Mouse (Mus musculus) gastrocnemius, postnatal 4 days (tissue): ENCODE data around the gene Fyb2. TPM values are rescaled to one million over a fixed set of nuclear protein-coding genes. Genes with fewer than 3 reads are reported as not detected.

ENCODE experiments used
- DNase-seq, 2 experiments: peaks; one replicate each; pipeline ENCODE4 v3.0.0; 2021 to 2022; ENCODE audit warnings: low spot score in 2 of 2, mixed read lengths in 2 of 2
- total RNA-seq, 2 experiments: library from RNA; stranded (reverse); gene quantifications; 2 replicates each; pipeline ENCODE4 v1.2.3; 2021

Gene Fyb2
- total RNA-seq, 2 experiments from 2014 or later, result 0.13 to 0.22 TPM

DNA sequence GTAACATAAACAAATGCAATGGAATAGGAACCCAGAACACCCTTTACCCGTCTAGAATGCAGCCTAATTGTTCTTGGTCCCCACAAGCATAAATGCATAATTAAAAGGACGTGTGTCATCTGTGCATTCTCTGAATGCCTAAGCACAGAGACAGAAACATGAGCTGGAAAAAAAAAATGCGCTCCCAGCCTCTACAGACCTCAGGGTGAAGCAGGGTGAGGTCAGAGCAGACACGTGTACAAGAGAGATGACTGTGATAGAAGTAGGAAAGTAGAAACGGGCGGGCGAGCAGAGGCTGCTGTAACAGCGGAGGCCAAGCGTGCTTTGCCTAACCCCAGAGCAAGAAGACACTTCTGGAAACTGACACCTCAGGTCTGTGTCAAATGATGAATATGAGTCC is 22.8 kb downstream of the Fyb2 start:
- DNase-seq, result no peak

DNA sequence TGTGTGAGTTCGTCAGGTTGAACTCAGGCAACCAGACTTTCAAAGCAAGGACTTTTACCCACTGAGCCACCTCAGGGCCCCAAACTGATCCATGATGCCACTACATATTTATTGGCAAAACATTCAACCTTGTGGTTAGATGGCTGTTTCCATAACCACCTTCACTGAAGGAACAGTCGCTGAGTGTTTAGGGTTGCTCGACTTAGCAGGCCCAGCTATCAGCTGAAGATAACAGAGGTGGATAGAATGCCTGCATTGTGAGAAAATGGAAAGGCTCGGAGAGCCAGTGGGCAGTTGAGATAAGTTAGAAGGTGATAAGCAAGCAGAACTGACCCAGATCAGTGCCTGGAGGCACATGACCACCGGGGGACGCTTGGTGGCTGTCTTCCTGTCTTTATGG is 26.3 kb downstream of the Fyb2 start:
- no peak for DNase-seq

DNA sequence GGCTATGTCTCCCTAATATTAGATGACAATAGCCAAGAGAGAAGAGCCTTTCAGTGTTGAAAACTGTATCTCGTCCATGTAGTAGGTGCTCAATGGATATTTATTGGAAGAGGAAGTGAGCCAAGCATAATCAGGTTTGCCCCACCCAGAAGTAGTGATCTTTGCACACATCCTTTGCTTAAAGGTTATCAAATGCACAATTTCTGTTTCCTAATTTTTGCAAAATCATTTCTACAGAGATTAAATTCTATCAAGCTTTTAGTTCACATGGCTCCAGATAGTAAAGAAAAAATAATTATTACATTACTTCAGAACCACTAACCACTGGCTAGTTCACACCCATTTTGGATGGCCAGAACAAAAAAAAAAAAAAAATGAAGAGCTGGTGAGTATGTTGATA is 28.6 kb downstream of the Fyb2 start:
- no peak for DNase-seq

DNA sequence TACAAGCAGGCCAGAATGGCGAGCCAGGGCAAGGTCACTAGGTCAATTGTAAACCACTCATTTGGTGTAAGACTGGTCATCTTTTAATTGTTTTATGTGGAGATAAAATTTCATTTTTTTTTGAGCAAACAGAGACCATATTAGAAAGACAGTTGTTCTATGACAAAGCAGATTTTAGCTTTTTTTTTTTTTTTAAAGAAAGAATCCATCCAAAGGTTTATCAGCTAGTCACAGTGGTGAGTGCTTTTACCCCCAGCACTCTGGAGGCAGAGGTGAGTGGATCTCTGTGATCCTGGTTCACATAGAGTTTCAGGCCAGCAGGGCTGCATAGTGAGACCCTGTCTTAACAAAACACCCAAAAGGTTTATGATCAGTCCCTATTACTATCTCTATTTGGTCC is 31.2 kb downstream of the Fyb2 start:
- no peak for DNase-seq

DNA sequence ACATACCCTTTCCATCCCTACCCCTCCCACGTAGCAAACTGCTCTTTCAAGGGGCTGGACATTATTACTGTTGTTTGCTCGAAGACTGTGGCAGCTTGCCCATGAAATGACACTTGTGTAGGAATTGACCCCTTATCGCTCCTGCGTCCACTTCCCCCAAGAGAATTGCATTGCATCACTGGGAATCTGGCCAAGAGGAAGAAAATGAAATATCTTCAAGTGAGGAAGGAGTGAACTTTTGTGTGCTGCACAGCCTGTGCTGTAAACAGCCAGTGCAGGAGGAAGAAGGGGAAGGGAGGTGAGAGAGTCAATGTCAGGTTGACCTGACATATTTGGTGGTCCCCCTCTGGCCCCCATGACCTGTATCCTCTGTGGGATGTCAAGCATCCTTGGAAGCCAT is 35.6 kb downstream of the Fyb2 start:
- no peak for DNase-seq

DNA sequence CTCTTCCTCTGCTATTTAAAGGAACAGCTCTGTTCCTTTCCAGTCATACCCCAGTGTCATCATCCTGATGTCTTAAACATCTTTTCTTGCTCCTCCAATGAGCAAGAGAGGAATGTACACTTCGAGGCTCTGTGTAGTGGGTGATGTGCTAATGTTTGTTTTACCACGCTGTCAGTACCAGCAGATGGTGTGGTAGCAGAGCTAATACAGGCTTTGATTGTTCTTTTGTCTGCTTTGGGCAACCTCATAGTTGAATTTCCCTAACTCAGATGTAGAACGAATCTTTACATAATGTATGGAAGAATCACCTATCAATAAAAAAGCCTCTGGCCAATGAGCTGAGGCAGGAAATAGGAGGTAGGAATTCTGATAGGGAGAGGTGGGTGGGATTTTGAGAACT is 36.0 kb downstream of the Fyb2 start:
- DNase-seq, result no peak

DNA sequence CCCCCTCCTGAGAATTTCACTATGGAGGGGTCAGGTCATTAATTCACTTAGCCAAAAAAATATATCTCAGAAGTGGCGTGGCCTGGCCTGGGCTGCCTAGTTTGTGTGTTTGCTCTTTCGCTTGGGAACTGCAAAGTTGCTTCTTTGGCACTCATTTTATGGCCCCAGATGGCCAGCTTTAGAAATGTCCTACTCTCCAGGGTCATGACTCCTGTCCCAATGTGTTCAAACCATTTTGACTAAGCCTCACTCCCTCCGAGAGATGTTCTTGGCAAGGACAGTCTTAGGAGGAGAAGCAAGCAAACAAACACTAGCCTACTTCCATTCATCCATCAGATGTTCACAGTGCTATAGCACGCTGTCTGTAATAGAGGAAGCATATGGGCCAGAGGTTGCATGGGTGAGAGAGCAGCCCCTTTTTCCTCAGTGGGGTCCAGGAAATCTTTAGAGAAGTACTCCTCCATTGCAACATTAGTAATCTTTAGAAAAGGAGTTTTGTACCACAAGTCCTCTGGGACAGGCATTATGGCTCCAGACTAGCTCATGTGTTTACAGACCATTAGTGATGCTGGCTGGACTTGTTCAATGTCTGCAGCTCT is 38.1 kb downstream of the Fyb2 start:
- DNase-seq, result no peak

DNA sequence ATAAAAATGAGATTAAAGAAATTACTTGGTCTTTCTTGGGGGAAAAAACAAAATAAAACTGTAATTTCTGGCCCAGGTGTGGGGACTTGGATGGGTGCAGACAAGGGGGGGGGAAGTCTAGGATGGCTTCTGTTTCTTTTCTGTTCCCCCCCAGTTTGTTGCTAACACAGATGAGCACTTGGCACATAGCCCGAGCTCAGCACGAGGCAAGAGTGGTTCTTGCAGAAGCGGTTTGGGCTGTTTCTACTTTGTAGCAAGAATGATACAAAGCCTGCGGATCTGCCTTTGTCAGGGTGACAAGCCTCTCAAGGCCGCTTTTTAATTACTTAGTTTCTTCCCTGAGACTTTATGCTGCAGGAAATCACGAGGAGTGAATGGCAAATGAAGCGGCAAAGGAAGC is 43.4 kb downstream of the Fyb2 start:
- no peak for DNase-seq

DNA sequence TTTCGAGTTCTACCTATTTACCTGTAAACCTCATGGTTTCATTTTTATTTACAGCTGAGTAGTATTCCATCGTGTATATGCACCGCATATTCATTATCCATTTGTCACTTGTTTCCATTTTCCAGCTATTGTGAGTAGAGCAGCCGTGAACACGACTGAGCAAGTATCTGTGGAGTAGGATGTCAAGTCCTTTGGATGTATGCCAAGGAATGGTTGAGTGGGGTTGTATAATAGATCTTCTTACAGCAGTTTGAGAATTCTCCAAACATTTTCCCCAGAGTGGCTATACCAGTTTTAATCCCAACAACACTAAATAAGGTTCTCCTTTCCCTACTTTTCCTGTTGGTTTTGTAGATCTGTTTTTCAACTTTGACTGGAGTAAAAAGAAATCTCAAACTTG is 48.2 kb downstream of the Fyb2 start:
- no peak for DNase-seq

DNA sequence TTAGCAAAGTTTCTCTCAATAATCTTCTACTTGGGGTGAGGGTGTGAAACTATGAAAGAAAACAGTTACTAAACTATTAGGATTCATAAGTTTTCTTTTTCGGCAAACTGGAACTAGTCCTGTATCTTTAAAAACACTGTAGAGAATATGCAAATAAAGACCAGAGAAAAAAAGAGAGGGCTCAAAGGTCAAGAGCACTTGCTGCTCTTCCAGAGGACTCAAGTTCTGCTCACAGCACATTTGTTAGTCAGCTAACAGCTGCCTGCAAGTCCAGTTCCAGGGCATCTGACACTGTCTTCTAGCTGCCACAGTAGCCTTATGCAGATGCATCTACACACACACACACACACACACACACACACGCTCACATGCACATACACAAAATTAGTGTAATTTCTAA is 59.4 kb downstream of the Fyb2 start:
- no peak for DNase-seq

DNA sequence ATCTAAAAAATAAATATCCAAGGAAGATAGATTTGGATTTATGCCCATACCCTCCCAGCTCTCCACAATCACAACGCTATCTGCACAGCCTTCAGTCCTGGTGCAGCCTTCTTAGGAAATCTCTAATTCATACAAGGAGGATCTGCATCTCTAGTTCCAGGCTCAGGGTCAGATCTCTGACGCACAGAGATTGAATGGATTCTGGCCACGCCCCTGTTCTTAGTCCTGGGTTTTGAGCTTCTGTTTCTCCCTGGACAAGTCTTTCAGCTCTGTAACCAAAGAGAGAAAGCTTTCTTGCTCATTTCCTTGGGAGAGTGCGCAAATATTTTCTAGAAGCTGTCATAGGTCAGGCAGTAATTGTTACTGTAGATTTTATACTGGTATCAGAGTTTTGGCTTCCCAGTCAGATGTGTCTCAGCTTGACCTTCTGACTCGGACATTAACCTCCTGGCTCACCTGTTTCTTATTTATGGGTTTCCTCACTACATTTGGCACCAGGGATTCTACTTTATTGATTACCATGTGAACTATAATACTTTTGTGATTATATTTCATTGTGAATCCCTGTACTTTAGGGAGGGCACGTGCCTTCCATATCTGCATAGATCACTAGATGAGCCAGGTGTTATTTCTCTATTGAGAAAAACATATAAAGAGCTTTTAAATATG is 62.0 kb downstream of the Fyb2 start:
- DNase-seq, result no peak

DNA sequence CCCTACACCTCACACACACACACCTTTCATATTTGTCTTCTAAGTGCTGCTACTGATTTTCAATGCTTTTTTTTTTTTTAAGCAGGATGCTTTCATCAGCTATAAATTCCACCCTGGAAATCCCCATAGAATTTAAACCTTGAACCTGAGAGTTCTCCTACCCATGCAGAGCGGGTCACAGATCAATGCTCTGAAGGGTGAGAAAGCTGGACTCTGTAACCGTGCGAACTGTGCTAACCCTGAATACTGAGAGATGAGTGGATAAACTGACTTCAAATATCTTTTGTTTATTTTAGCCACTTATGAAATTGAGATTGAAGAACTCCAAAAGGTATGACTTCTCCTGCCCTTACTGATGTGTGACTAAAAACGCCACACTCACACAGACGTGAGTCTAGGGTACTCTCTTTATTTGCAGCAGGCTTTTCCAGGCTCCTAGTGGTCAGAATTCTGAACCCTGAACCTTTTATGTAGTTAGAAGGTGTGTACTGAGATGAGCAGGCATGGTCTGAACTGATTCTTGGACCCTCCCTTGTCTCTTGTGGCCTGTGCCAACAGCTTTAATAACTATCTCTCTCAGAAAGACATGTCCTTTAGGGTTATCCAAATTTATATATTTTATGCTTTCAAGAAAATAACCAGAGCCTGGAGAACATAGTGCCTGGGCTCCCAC is 72.8 kb downstream of the Fyb2 start:
- no peak for DNase-seq

DNA sequence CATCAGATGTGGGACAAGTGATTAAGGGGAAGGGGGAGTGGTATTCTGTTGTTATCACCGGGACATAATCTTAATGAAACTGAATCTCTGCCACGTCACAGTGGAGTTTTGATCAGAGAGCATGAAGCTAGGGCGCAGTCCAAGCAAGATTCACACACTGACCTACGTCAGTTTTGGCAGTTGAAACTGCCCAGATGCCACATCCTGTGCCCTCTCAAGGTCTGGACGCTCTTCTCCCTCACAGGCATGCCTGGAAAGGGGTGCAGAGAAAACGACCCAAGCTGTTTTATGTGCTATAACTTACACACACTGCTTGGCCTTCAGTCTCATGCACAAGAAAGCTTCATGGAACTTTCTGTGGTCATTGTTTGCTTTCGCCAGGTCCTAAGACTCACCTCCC is 74.4 kb downstream of the Fyb2 start:
- no peak for DNase-seq

DNA sequence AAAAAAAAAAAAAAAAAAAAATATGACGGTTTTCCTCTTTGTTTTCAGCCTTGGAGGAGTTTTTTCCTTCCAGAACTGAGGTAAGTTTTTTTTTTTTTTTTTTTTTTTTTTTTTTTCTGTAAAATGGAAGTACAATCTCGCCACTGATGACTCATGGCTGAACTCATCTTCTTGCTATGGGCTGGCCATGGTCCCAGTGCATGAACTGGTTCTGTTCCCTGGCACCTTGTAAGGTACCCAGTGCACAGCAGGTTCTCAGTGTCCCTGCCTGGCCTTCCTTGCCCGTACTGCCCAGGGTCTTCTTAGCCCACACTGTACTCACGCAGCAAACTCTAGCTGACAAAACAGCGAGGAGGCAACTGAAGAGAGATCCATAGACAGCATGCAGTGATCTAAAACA is 74.8 kb downstream of the Fyb2 start:
- DNase-seq, result no peak

DNA sequence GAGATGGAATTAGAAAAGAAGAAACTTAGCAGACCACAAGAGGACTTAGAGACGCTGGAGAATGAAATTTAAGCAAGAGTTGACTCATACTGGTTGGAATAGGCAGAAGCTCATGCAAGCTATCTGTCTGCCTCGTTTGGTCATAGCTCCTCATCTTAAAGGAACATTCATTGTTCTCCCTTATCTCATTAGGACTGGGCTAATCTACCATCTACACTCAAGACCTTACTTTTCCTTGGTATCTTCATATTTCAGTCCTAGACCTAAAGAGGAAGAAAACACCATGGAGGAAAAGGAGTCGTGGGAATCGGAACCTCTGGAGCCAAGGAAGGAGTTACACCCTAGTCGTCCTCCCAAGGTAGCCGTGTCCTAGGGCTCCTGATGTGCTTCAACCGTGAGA is 75.5 kb downstream of the Fyb2 start:
- no peak for DNase-seq

DNA sequence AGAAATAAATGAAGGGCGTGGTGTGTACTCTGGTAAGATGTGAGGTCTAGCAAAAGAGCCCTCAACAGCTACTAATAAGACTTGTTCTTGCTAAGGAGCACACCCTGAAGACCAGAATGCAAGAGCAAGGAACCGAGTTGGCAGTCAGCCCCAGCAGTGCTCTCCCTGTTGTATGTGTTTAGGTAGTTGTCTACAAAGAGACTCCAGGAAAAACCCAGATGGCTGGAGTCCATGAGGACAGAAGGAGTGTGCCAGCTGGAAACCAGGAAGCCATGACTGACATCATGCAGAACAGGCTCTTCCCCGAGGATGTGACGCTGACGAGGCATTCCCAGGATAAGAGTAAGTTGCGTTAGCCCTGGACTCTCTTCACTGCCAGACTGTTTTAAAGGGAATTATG is 76.8 kb downstream of the Fyb2 start:
- no peak for DNase-seq

DNA sequence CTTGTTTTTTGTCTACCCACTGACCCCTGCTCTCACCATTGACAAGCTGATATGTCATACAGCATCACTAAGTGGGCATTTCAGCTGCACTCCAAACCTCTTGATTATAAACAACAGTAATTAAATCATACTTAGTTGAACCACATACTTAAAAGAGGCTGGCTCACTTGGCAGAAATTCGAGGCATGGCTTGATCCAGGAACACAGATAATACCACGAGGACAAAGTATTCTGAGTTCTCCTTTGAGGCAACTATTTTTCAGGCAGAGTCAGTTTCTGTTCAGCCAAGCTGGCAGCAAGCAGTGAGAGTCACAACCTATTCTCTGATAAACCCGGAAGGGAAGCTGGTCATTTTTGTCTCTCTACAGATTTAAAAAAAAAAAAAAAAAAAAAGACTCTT is 77.4 kb downstream of the Fyb2 start:
- no peak for DNase-seq

DNA sequence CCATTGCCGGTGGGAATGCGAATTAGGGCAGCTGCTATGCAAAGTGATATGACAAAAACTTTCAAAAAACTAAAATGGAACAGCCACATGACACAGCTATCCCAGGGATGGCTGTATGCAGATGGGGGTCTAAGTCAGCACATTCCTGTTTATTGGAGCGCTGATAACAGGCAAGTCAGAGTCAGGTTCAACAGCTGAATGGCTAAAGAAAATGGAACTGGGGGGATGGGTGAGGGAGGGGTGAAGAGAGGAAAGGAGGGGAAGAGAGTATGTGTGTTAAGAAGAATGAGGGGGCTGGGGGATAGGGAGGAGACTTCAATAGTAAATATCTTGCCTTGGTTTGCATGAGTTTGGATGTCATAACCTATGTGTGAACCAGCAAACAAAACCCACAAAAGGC is 79.0 kb downstream of the Fyb2 start:
- DNase-seq, result no peak

DNA sequence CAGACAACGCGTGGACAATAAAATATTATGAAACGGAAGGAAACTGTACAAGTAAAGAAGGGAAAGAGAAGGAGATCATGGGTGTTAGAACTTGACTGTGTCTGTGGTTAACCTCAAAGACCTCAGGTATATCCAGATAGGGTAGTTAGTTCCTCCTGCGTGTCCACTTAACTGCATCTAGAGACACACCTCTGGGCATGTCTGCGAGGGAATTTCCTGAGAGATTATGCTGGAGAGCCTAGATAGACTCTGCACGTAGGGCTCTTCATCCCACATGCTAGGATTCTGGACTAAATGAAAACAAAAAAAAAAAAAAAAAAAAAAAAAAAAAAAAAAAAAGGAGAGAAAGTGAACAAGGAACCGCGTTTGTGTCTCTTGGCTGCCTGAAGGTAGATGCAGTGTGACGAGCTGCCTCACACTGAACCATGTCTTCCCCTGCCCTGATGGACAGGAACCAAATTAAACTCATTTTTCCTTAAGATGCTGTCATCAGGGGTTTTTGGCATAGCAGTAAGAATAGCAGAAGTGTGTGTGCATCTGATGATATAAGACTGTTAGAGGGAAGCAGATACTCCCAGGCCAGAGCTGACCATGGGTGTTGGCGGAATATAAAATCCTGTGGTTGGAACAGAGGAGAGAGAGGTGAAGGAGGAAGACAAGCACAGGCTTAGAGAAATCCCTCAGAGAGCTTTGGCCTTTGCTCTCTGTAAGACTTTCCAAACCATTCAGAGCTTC is 80.1 kb downstream of the Fyb2 start:
- DNase-seq, result no peak

DNA sequence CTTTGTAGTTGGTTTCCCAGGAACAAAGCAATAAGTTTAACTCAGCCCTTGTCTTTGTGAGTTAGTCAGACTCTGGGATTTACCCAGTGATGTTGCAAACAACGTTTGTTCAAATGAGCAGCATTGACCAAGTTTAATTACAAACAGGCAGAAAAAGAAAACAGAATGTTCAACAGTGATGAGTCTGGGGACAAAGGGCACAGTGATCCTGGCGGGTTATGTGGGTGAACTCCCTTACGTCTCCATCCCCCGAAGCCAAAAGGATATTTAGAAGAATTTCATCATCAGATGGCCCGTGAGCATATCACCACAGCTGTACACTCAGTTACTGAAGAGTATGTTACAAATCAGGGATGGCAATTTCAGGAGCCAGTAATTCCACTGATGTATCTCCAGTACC is 86.4 kb downstream of the Fyb2 start:
- no peak for DNase-seq

DNA sequence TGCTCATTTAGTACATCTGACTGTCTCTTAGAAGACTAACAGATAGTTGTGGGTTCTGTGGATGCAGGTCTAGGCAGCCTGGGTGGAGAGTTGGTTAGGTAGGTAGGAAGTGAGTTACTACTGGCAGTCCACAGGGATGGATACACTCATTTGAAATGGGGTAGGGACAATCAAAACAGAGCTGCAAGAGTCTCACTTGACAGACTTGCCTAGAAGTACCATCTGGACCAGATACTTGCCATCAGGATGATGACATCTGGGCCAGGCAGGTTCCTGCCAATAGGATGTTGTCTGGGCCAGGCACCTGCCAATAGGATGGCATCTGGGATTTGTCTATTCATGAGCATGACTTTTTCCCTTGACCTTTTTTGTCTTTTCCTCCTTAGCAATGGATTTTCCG is 88.5 kb downstream of the Fyb2 start:
- no peak for DNase-seq

DNA sequence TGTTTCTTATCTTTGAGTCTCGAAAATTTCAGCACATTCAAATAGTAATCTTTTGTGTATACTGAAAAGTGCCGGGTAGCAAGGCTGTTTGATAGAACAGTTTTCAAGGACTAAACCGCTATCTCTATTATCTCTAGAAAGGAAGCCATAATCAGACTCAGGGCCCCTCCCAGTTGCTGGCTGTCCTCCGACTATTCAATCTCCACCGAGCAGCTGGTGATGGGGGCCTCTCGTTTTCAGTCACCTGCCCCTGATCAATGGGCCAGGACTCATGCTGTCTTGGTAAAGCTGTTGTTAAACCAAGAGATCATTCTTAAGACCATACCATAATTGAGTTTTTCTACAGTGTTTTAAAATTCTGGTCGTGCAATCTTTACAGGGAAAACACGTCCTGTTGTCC is 90.9 kb downstream of the Fyb2 start:
- DNase-seq, result no peak
